Mouse (Mus musculus) heart, adult 2 months (tissue): ENCODE measurements around the gene Phb2. TPM values are rescaled to one million over a fixed set of nuclear protein-coding genes. Genes with fewer than 3 reads are reported as not detected.
A peak's percentile ranks its signal among the peaks of the same experiment; 100 is the strongest.

Source experiments
- DNase-seq, 2 experiments: peaks; one replicate each; pipeline ENCODE4 v3.0.0; 2021
- H3K27ac ChIP-seq: fragments of 200-600 bp; 2 replicates; pipeline ENCODE4 v1.8.1; 2022
- H3K27me3 ChIP-seq: fragments of 200-500 bp; 2 replicates; pipeline ENCODE4 v1.6.1; 2012; ENCODE audit warnings: mild to moderate bottlenecking, low read length, inconsistent platforms, mixed read lengths; ENCODE audit not compliant: control insufficient read depth, insufficient read depth
- H3K36me3 ChIP-seq: fragments of 200-500 bp; 2 replicates; pipeline ENCODE4 v1.6.1; 2012; ENCODE audit warnings: low read length, inconsistent platforms; ENCODE audit not compliant: control insufficient read depth, insufficient read depth
- H3K4me1 ChIP-seq: fragments of 200-500 bp; 2 replicates; pipeline ENCODE4 v1.6.1; 2011; ENCODE audit warnings: low read length; ENCODE audit not compliant: control insufficient read depth, insufficient read depth
- H3K4me3 ChIP-seq: fragments of 200-600 bp; 2 replicates; pipeline ENCODE4 v1.8.1; 2022
- H3K79me2 ChIP-seq: fragments of 200-500 bp; replicated peaks from 2 replicates; pipeline ENCODE4 v1.6.1; 2012; ENCODE audit warnings: mild to moderate bottlenecking, inconsistent platforms, low read length, moderate library complexity, mixed read lengths; ENCODE audit not compliant: control insufficient read depth, insufficient read depth
- H3K9ac ChIP-seq: fragments of 200-500 bp; 2 replicates; pipeline ENCODE4 v1.6.1; 2012; ENCODE audit warnings: low read depth, mild to moderate bottlenecking, control low read depth, inconsistent platforms, low read length, mixed read lengths
- CTCF ChIP-seq: fragments of 200-600 bp; IDR thresholded peaks from 2 replicates; pipeline ENCODE4 v1.8.1; 2022; ENCODE audit warnings: antibody characterized with exemption, mild to moderate bottlenecking, moderate library complexity
- EP300 ChIP-seq: fragments of 200-500 bp; IDR thresholded peaks from 2 replicates; pipeline ENCODE4 v1.6.1; 2011; ENCODE audit warnings: low read depth, low read length, control low read depth; ENCODE audit not compliant: insufficient read depth
- POLR2A ChIP-seq: fragments of 200-500 bp; IDR thresholded peaks from 2 replicates; pipeline ENCODE4 v1.6.1; 2011; ENCODE audit warnings: mild to moderate bottlenecking, low read depth, low read length, control low read depth; ENCODE audit not compliant: insufficient read depth
- WGBS: fragments of 180-500 bp; shearing (Covaris S2); methylation state at CpG from one replicate; pipeline ENCODE4 v1.1.7; 2018; 5-methylcytosine and 5-hydroxymethylcytosine counted together
- intact Hi-C: fragments of 180-260 bp; cut with DNase I; formaldehyde crosslinking; loops from one replicate; pipeline ENCODE4 v1.15.1; 2025
- polyA plus RNA-seq: library from polyadenylated mRNA; depleted of rRNA; stranded (reverse); fragments of >200 nt; gene quantifications from 2 replicates; pipeline ENCODE4 v1.2.3, GENCODE M21; 2012
- total RNA-seq, 2 experiments: library from RNA; stranded (reverse); gene quantifications; 2 replicates each; pipeline ENCODE4 v1.2.3; 2021

Gene Phb2
- total and polyA plus RNA-seq, 3 experiments = 184 to 292 (median 260) TPM

DNA sequence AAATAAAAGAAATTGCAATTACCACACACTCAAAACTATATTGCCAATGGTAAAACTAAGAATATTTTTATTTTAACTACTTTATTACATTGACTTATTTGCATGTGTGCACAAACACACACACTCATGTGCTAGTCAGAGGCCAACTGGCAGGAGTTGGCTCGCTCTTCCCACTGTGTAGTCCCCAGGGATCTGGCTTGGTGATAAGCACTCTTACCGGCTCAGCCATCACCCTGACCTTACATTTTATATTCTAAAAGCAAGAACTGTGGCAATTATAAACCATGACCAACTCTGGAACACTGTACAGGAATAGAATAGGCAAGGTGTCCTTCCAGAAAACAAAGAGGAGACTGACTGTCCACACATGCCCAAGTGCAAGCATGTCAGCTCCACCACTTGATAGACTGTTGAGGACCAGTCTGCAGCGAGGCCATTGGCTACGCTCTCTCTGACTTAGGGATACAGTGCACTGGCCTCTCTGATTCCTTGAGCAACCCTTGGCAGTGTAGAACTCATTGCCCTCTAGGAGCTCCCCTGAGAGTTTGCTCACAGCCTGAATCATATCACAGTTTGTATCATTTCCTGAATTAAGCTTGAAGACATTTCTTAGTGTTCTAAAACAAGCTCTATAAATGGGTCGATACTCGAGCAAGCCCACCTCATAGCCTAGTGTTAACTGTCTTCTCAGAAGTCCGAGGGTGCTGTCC lies 15.5 kb upstream of the Phb2 start:
- H3K4me1 ChIP-seq = peaks cover 20% of the 10 kb centered on the region
- no peaks in the 10 kb centered on the region for H3K27me3 ChIP-seq
- no peaks in the 10 kb centered on the region for H3K79me2 ChIP-seq
- intact Hi-C loops = no loop called here
- peaks cover 2% of the 10 kb centered on the region; the same call in 1 of the 2 replicates for H3K36me3 ChIP-seq
- H3K27ac ChIP-seq = peak overlapping the region; percentile 42
- H3K4me3 ChIP-seq = no peak overlapping the region
- TF ChIP-seq CTCF = no peak
- WGBS = 60% methylated on average over 7 of the region's 7 CpGs
- DNase-seq = no peak
- H3K9ac ChIP-seq = no peak overlapping the region

DNA sequence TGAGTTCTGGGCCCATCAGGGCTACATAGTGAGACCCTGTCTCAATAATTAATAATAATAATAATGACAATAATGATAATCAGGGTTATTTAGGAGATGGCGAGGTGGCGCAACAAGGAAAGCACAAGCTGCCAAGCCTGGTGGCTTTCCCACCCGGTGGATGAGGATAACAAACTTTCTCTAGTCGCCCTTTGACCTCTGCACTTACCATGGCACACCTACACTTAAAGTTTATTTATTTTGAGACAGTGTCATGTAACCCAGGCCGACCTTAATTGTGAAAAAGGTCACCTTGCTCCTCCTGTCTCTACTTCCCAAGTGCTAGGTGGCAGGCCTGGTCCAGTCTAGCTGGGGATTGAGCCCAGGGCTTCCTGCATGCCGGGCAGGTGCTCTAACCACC lies 13.4 kb upstream of the Phb2 start:
- WGBS = 87% methylated on average over 6 of the region's 6 CpGs
- Histone ChIP-seq H3K79me2 (no peaks in the 10 kb centered on the region), H3K36me3 (peaks cover 2% of the 10 kb centered on the region; the same call in 1 of the 2 replicates), H3K27me3 (no peaks in the 10 kb centered on the region), H3K4me3 (no peak overlapping the region), H3K27ac (no peak overlapping the region), H3K4me1 (peaks cover 16% of the 10 kb centered on the region), H3K9ac (no peak overlapping the region)
- intact Hi-C loops = no loop called here
- TF ChIP-seq POLR2A (no peak), CTCF (no peak), EP300 (no peak)
- no peak for DNase-seq

DNA sequence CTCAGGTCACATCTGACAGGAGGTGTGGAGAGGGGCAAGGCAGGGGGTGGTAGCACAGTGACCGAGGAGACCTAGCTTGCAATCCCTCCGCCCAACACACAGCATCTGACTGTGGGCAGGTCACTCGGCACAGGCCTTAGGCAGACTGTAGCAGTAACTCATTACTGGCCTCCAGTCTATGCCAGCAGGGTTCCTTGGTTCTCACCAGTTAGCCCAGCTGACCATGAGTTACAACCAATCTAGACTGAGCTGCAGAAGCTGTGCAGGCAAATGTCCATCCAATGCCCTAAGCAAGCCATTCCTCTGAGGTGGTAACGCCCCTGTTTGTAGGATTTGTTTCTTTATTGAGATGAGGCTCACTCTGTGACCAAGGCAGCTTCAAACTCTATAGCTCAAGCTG lies 12.8 kb upstream of the Phb2 start:
- H3K36me3 ChIP-seq = peaks cover 2% of the 10 kb centered on the region; the same call in 1 of the 2 replicates
- intact Hi-C loops = no loop called here
- 93% methylated on average over 4 of the region's 4 CpGs for WGBS
- H3K4me1 ChIP-seq = peaks cover 13% of the 10 kb centered on the region
- H3K79me2 ChIP-seq = no peaks in the 10 kb centered on the region
- no peak overlapping the region for H3K9ac ChIP-seq
- TF ChIP-seq CTCF (no peak), POLR2A (no peak), EP300 (no peak)
- DNase-seq = no peak
- no peak overlapping the region; the same call in 1 of the 2 replicates for H3K27ac ChIP-seq
- H3K27me3 ChIP-seq = no peaks in the 10 kb centered on the region
- H3K4me3 ChIP-seq = no peak overlapping the region

DNA sequence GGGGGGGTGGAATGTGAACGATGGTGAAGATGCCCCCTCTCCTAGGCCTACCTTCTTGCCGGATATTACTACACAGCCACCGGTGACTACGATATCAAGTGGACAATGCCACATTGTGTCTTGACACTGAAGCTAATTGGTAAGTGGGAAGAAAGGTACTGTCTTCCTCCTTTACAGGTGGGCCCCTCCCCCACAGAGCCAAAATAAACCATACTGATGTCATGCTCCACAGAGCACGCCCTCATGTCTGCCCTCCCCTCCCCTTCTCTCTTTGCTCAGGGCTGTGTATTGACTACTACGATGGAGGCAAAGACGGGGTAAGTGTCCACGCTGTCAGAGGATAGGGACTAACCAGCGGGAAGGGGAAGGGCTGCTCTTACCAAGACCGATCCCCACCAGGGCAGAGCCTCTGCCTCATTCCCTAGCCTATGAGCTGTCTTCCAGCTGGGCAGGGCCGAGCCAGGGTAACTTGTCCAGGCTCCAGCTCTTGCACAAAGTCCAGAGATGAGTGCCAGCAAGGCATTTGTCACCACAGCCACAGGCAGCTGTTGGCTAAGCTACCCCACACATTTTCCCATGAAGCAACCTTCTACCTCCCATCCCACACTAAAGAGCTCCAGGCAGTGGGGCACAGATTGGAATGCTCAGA lies 12.1 kb upstream of the Phb2 start:
- peaks cover 2% of the 10 kb centered on the region; the same call in 1 of the 2 replicates for H3K36me3 ChIP-seq
- WGBS = 63% methylated on average over 11 of the region's 11 CpGs
- H3K27me3 ChIP-seq = no peaks in the 10 kb centered on the region
- H3K9ac ChIP-seq = no peak overlapping the region
- TF ChIP-seq EP300 = 0 out of 2 replicates have a peak, but pooled peaks have one; percentile 70
- no peak for TF ChIP-seq CTCF
- H3K4me3 ChIP-seq = no peak overlapping the region
- peaks cover 9% of the 10 kb centered on the region; the same call in 1 of the 2 replicates for H3K4me1 ChIP-seq
- intact Hi-C loops = loop anchor here (5.0 kb wide), 1 partner anchor 107 kb away; the partner anchor contains the start of gene Spsb2
- H3K79me2 ChIP-seq = no peaks in the 10 kb centered on the region
- H3K27ac ChIP-seq = peak overlapping the region; percentile 66
- peak; percentile 75 to 87 for DNase-seq

DNA sequence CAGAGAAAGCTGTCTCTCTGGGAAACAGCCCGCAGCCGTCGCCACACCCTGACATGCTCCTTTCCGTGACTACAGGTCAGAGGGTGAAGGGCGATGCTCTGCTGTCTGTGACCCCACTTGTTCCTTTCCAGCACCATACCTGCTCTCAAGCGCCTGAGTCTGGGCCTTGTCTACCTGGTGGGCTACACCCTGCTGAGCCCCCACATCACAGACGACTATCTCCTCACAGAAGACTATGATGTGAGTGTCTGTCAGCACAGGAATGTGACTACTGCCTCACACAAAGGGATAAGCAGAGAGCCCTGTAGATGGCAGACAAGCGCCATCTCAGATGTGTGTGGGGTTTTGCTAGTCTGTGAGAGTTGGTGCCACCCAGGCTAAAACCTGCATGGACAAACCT lies 10.8 kb upstream of the Phb2 start:
- 76% methylated on average over 8 of the region's 8 CpGs for WGBS
- Histone ChIP-seq H3K79me2 (no peaks in the 10 kb centered on the region), H3K27ac (no peak overlapping the region), H3K36me3 (peaks cover 2% of the 10 kb centered on the region), H3K4me3 (no peak overlapping the region), H3K4me1 (peaks cover 11% of the 10 kb centered on the region; the same call in 1 of the 2 replicates), H3K9ac (no peak overlapping the region), H3K27me3 (no peaks in the 10 kb centered on the region)
- intact Hi-C loops = loop anchor here (5.0 kb wide), 1 partner anchor 106 kb away; the partner anchor contains the start of gene Spsb2
- no peak for TF ChIP-seq POLR2A
- TF ChIP-seq EP300 = no peak
- peak; percentile 39 for TF ChIP-seq CTCF
- DNase-seq = no peak

DNA sequence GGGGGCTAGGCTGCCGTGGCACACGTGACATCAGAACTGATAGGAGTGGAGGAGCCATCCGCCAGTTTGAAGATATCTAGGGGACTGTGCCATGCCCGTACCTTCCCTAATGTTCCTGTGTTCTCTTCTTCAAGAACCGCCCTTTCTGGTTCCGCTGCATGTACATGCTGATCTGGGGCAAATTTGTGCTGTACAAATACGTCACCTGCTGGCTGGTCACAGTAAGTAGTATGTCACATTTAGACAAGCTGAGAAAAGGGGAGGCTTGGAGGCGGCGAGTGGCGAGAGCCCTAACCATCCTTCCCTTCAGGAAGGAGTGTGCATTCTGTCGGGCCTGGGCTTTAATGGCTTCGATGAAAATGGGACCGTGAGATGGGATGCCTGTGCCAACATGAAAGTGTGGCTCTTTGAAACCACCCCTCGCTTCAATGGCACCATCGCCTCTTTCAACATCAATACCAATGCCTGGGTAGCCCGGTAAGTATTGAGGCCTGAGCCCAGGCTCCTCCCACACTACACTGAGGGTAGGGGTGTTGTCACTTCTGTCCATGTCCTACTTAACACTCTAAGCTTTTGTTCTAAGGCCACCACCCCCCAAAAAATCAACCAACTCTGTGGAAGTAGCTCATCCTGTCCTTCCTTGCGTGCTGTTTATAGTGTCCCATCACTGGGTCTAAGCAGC lies 9.9 kb upstream of the Phb2 start:
- Histone ChIP-seq H3K27me3 (no peaks in the 10 kb centered on the region), H3K36me3 (peaks cover 2% of the 10 kb centered on the region), H3K4me3 (no peak overlapping the region), H3K27ac (no peak overlapping the region), H3K79me2 (no peaks in the 10 kb centered on the region), H3K4me1 (peaks cover 6% of the 10 kb centered on the region; the same call in 1 of the 2 replicates), H3K9ac (no peak overlapping the region)
- no peak for DNase-seq
- WGBS = 88% methylated on average over 17 of the region's 17 CpGs
- intact Hi-C loops = loop anchor here (2.0 to 5.0 kb wide), 2 partner anchors 57 to 105 kb away; partner anchors contain the start of gene Spsb2
- TF ChIP-seq POLR2A (no peak), EP300 (no peak), CTCF (no peak)
